Mouse (Mus musculus): ENCODE results near the gene Gm14226. TPM values are rescaled to one million over a fixed set of nuclear protein-coding genes. Genes with fewer than 3 reads are reported as not detected.
A peak's percentile ranks its signal among the peaks of the same experiment; 100 is the strongest.
"Not testable (repeated sequence)": the region's sequence is repeated elsewhere in the genome, so short reads cannot be mapped to it uniquely, and the experiment has no call there.

The Gm14226 gene
- total RNA-seq (2021), result 1 to 10 TPM; 3.5 to 4.2 TPM
- polyA plus RNA-seq (2012; rRNA removed), result 0.30 and 0.44 TPM in 2 replicates
- long read RNA-seq, result 0 reads

DNA sequence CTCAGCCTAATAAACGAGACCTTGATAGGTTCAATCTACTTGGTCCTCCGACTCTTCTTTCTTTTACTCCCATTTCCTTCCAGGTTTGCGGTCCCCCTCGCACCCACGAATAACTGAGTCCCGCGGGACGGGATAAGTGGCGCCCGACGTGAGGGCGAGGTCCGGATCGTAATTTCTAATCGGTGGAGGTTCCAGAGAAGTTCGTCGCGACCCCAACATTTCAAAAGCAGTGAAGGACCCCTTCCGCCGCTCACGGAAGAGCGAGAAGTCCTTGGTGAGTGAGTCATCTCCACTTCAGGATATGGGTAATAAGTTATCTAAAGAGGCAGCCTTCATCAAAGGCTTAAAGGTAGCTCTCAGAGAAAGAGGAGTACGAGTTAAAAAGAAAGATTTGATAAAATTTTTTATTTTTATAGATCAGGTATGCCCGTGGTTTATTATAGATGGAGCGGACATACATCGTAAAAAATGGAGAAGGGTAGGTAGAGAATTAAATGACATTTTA, at the start of gene Gm14226:
Gene Gm14226 (plus strand): TSS at position 16 of the 505 bp plus-strand sequence.
- peak; percentile 58 for DNase-seq

DNA sequence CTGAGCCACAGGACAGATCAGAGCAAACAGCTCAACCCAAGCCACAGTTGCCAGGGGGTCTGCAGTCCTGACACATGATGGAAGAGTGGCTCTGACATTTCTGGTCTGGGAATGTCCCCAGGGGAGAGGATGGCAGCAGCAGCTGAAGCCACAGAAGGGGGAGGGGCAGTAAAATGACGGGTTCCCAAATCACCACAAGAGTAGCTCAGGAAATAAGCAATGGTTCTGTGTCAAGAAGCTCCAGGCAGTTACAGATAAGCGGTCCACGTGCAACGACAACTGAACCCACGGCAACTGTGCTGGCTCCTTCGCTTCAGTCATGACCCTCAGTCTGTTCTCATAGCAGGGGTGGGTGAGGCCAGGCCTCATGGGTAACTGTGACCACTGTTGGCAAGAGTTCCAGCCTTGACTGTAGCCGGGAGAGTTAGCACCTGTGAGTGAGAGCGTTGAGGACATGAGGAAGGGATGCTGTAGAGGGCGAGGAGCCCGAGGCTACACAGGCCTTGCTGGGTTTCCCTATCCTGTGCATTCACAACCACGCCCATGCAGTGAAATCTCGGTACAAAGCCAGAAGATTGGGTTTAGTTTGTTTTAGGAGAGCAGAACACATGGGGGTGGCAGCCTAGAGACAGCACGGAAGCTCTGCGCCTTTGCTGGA, 48.2 kb upstream of the Gm14226 start:
- not testable (repeated sequence) for DNase-seq

DNA sequence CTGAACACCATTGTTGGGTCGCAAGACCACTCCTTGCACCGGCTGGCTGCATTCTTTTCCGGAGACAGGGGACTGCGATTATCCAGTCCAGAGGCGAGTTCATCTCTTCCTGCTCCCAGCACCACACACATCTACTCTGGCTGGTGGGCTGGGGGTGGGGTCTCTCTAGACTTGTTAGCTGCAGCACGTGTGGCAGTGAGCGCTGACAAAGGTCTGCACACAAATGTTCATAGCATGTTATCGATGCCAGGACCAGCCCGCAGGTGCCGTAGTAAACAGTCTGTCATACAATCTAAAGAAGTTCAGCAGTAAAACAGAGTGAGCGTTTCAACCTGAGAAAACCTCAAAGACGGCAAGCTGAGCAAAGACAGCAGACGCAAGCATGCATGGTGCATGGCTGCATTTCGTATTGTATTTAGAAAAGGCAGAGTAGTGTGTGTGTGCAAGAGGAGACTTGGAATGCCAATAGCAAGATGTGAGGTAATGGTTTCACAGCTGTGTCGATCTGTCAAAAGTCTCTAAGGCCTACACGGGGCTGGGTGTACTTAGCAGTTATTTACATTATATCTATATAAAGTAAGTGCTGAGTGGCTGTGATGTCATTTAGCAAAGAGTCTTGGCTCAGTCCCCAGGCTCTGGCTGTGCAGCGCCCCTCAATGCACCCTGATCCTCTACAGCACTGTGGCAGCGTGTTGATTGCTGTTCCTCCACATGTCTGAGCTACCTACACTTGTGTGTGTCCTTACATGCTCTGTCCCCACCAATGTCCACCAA, 46.0 kb upstream of the Gm14226 start:
- no peak for DNase-seq

DNA sequence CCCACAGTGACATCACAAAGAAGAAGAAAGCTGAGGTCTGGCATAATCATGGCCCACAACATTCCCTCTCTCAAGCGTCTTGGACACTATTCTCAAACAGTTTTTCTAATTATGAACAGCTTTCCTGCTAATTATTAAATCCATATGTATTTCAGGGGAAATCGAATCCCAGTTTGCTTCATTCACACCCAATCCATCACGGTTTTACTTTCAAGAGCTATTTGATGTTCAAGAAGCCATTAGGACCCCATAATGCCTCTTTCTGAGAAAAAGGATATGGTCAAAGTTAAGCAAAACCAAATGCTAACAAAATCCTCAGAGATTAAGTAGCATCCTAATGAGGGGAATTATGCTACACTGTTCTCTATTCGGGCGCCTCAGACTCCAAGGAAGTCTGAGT, 45.1 kb upstream of the Gm14226 start:
- DNase-seq, result no peak

DNA sequence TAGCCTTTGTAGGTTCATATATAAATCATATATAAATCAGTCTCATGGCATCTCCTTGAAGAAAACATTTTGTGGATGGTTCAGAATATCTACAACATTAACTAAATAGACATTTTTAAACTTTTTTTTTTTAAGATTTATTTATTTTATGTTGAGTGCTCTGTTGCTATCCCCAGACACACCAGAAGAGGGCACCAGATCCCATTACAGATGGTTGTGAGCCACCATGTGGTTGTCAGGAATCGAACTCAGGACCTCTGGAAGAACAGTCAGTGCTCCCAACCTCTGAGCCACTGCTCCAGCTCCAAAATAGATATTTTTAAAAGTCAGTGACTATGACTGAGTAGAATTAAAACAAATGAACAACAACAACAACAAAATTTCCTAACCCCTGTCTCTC, 31.5 kb upstream of the Gm14226 start:
- DNase-seq, result no peak

DNA sequence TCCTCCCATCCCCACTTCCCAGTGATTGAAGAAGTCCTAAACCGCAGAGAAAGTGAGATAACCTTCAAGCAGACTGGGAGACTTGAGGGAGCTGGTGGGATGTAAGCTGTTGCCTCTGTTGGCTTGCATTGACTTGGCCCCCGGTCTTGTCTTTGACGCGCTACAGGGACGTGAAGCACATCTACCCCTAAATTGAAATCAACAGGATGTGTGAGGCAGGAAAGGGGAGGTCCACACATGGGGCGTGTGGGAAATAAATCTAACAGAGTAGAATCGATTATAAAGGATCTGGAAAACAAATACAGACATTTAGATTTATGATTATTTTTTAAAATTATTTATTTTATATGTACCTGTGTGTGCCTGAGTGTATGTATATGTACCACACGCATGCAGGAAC, 26.7 kb upstream of the Gm14226 start:
- no peak for DNase-seq

DNA sequence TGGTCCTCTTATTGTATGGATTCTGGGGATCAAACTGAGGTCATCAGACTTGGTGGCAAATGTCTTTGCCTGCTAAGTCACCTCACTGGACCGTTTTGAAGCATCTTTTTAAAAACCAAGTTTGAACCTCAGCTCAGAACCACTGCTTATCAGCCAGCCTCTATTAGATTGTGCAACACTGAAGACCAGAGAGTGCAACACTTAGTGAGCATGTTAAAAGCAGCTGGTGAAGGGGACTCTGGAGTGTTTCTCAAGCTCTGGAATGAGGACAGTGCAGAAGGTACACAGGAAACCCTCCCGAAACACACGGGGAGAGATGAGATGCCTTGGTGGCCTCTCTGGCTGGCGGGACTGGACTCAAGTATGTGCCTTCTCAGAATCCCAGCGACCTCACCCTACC, 26.0 kb upstream of the Gm14226 start:
- DNase-seq, result no peak

DNA sequence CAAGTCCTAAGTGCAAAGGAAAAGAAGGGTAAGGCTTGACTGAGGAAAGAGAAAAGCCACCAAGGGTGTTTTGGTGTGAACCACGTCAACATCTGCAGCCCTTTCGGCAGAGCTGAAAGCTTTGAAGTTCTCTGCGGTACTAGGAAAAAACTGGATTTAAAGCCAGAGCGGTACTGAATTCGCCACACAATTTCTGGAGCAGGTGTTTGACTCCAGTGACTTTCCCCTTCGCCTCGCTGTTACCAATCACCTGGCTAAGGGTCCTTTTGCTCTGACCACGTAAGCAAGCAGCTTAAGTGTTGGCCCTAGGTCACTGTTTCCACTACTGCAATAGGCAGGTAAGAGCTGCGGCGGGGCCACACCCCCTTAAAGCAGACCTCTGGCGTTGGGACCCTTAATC, 12.6 kb upstream of the Gm14226 start:
- DNase-seq, result no peak

DNA sequence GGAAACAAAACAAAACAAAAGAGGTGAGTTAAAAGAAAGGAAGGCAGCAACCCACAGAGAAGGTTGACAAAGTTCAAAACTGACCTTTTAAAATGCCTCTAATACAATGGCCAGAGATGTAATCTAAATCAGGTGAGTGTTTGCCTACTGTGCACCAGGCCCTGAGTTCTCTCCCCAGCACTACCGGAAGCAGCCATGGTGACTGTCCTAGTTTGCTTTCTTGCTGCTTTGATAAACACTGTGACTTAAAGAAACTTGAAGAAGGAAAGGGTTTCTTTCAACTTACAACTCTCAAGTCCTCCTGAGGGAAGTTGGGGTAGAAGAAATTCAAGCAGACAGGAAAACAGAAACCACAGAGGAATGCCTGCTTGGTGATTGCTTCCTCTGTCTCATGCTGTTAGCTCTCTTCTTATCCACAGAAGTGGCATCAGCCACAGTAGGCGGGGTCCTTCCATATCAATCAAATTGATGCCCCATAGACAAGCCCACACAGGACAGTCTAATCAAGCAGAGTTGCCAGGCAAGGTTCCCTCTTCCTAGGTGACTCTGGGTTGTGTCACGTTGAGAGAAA, 6.9 kb upstream of the Gm14226 start:
- DNase-seq, result no peak

DNA sequence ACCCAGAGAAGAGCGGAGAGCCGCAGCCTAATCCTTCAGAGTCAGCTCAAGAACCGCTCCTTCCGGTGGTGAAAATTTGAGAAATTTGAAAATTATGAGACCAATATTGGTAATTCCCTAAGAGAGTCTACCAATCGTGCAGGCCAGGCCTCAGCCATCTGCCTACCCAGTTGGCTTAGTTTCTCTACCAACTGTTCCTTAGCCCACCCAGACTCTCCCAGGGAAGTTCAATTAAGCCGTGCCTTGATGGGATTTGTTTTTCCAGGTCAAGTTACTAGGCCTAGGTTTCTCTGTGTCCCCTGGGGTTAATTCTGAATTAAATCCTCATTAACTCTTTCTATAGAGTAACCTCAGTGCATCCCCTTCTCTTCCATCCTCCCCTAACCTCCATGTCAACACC, 5.1 kb upstream of the Gm14226 start:
- DNase-seq, result no peak

DNA sequence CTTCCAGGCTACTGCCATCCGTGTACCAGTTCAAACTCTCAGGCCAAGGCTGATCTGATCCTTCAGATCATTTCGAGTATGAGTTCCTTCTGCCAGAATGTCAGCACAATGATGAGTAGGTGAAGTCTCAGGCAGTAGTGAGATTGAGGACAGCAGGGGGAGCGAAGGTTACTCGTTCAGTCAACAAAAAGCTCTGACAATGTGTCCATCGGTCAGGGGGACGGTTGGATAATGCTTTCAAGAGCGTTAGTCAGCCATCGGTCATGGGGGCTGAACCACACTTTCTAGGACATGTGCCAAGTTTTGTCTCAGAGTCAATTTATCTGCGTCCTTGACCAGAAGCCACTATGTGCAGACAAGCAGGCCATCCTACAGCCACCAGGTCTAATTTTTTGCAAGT, 1.3 kb upstream of the Gm14226 start:
- DNase-seq, result peak; percentile 32

DNA sequence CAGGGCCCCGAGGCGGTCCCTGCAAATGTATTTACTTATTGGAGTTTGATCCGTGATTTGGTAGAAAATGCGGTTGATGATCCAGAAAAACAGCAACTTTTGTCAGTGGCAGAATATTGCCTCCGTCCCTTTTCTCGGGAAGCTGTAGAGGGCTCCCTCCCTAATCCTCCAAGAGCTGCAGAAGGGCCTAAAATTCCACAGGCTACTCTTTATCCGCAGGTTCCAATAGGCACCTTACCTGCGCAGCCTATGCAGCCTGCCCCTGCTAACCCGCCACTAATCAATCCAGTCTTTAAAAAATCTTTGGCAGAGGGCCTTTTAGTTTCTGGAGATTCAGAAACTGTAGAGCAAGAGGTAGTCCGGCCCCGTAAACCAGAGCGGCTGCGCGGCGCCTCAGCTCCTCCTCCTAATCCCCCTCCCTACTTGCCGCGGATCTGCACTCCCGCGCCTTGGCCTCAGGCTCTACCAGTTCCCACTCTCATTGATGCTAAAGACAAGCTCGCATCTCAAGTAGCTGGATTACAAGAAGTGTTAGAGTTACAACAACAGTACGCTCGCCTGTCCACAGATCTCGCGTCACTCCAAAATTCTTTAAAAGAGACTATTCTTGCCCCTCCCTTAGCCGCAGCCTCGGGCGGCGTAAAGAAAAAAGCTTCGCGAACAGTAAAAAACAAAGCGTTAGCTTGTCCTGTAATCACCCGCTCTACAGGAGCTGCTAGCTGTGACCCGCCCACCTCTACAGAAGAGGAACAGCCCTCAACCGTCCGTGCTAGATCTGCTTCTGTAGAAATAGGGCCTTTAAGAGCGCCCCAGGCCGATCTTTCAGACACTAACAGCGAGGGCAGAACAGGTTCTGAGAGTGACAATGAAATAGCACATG, 936 bp downstream of the Gm14226 start:
- peak; percentile 89 for DNase-seq

DNA sequence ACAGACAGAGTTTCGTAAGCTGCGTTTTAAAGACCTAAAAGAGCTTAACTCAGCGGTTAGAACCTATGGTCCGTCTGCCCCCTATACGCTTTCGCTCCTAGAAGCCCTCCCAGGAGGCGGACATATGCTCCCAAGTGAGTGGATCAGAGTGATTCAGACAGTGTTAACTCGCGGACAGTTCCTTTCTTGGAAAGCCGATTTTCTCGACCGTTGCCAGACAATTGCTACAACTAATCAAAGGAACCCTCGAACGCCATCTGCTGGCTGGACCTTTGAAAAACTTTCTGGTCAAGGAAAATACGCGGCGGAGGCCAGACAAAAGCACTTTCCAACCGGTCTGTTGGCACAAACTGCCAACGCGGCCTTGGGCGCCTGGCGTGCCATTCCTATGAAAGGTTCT, 1.6 kb downstream of the Gm14226 start:
- peak; percentile 98 for DNase-seq

DNA sequence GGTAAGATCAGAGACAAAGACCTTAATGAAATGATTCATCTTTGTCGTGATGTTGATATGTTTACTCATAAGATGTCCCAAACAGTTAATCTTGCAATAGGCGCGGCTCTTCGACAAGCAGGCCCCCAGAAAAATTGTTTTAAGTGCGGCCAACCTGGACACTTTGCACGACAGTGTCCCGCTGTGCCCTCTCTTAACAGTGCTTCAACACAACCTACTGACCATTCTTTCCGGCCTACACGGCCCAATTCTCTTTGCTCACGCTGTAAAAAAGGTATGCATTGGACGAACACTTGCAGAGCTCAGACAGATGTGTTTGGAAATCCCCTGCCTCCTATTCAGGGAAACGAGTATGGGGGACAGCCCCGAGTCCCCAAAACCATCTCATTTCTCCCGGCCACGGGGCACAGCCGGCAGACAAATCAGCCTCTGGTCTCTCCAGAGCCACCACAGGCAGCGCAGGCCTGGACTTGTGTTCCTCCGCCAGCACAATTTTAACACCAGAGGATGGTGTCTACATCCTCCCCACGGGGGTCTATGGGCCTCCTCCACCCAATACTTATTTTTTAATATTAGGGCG, 2.3 kb downstream of the Gm14226 start:
- not testable (repeated sequence) for DNase-seq

DNA sequence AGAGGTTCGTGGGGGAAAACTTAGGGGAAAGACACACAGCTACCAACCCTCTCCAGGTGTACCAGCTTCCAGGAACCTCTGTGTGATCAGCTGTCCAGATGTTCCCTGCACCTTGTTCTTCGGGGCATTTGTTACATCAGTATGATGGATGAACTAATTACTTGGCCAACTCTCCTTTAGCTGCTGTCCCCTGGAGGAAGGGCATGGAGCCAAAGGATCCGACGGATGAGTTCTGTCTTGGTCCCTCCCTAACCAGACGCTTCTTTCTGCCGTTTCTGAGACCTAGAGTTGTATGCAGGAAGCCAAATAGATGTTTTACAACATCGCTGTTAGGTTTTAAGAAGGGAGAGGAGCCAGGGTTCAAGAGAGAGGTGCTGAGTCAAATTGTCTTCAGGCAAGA, 12.8 kb downstream of the Gm14226 start:
- no peak for DNase-seq

DNA sequence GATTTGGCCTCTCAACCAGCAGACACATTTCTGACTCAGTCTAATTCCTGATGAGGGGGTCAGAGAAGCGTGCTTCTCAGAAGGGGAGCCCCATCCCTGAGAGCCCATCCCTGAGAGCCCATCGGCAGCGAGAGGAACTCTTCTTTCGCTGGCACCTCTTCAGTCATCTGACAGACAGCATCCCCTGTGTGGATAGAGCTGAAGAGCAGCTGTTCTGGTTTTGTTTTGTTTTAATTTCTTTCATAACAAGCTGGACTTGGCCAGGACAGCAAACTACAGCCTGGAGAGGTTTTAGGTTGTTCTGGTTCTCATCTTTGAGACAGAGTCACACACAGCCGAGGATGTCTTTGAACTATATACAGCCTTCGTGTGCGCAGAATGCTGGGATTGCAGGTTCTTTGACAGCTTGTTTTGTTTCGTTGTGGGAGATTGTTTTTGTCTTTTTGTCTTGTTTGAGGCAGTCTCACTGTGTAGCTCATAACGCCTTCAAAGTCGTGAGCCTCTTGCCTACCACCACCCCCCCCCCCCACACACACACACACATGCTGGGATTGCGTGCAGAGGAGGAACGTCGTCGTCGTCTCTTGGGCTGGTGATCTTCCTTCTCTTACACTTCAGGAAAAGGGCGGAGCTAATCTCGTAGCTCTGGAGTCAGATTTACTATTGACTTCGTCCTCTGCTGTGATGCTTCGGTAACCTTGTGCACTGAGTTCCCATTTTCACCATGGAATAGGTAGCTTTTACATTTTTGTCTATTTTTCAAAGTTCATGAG, 15.1 kb downstream of the Gm14226 start:
- no peak for DNase-seq

DNA sequence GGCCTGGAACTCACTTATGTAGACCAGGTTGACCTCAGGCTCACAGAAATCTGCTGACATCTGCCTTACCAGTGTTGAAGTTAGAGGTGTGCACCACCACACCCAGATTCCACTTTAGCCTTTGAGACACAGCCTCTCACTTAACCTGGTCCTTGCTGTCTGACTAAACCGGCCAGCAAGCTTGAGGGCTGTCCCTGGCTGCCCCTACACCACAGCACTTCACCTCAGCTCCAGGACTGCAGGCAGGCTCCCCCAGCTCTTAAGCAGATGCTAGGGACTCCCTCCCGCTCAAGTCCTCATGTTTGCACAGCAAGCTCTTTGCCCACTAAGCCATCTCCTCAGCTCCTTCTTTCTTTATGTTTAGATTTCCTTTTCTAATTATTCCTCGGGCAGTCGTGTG, 21.9 kb downstream of the Gm14226 start:
- no peak for DNase-seq

DNA sequence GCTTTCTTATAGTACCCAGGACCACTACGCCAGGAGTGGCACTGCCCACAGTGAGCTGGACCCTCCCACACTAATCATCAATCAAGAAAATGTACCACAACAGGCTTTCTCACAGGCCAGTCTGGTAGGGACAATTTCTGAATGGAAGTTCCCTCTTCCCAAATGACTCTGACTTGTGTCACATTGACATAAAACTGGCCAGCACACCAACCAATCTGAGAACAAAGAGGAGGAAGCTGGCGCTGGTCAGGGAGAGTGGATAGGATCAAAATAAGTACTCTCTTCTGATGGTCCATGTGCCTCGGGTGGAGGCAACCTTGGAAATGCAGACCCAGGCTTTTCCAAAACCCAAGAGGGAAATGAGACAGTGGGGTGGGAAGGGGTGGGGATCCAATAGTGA, 26.5 kb downstream of the Gm14226 start:
- DNase-seq, result no peak

DNA sequence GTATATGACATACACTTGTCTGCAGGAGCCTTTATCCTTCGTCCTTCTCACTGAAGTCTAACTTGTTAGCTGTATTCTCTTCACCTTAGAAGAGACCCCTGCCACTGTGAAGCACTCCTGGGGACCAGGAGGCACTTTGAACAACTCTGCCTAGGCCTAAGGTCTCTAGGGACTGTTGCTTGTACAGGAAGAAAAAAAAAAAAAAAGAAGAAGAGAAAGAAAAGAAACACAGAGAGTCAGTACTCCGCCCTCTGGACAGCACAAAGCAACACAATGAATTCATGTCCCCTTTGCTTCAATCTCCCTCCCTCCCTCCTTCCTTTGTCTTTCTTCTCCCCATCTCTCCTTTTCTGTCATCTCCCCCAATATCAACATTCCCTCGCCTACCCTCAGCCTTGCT, 27.0 kb downstream of the Gm14226 start:
- DNase-seq, result no peak

DNA sequence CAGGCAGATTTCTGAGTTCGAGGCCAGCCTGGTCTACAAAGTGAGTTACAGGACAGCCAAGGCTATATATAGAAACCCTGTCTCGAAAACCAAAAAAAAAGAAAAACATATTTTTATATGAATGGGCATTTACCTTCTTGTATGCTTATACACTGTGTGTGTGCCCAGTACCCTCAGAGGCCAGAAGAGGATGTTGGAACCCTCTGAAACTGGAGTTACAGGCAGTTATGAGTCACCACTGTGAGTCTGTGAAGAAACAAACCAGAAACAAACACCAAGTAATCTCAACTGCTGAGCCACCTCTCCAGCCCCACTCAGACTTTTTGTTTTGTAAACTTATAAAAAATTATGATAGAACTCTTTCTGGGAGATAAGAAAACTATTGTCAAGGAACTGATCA, 28.7 kb downstream of the Gm14226 start:
- DNase-seq, result no peak

Measured in adrenal gland, adult 2 months (tissue).